Mouse (Mus musculus): ENCODE results near the gene Olfr167.

GRCm38 (mm10) chr16:19483394-19483793, 38.7 kb downstream of the Olfr167 start, which contains the start of gene Olfr166:
- TF ChIP-seq CTCF (IDR thresholded peaks at IDR 0.05; ENCODE audit: low read depth) (no peak), EP300 (optimal IDR thresholded peaks at IDR 0.05) (no peak)
